ENCODE assay signal across 23 mouse cellular contexts in the genomic region with DNA sequence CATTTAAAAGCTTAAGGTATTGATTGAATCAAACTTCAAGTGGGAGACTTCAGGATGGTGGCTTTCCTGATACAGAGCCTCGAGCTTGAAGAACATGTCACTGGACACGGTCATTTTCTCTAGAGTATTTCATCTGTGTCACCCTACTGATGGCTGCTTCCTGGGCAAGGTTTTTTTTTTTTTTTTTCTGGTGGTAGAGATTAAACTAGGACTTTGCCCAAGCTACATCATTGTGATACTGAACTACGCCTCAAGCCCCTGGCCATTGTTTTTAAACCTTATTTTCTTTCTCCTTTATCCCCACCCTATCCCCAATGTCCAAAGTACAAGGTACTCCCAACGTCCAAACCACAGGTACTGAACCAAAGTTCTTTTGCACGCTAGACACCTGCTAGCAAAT. TPM values are rescaled to one million over a fixed set of nuclear protein-coding genes. Genes with fewer than 3 reads are reported as not detected.
DNase-seq lines count a peak whose midpoint lies in the region; ATAC-seq and TF ChIP-seq lines count a peak whose summit lies in the region.
"Had no signal": no experiment of that assay in that cellular context is flagged by ENCODE, and none has a peak within 500 bp of the region (broad histone marks: within the 10 kb centered on the region; RNA-seq: fewer than 3 reads in every experiment).

No protein-coding gene starts in this region.

- H3K9ac ChIP-seq in MEL (ENCODE audit: control insufficient read depth, low read depth, low read length, poor library complexity, severe bottlenecking): no peak overlapping the region
- no peak overlapping the region for H3K9ac ChIP-seq in intestine, postnatal 0 days (ENCODE audit: low read depth, low read length)
- peak overlapping the region; percentile 53 for H3K9ac ChIP-seq in liver, postnatal 0 days (replicated peaks)
- no peak overlapping the region for H3K9ac ChIP-seq in midbrain, embryonic 15.5 days
- no peak overlapping the region for H3K9ac ChIP-seq in midbrain, embryonic 16.5 days (ENCODE audit: low read depth, low read length)
- H3K9ac ChIP-seq: embryonic facial prominence, embryonic 12.5 days; forebrain, embryonic 12.5 days; hindbrain, embryonic 12.5 days; limb, embryonic 15.5 days; midbrain, embryonic 12.5 days; neural tube, embryonic 13.5 days had no signal

- H3K27ac ChIP-seq in MEL (ENCODE audit: control insufficient read depth, low read depth, low read length): no peak overlapping the region
- peak overlapping the region; percentile 69 for H3K27ac ChIP-seq in intestine, postnatal 0 days (ENCODE audit: low read depth, low read length)
- H3K27ac ChIP-seq in liver, postnatal 0 days (ENCODE audit: low read depth): peak overlapping the region; percentile 73
- no peak overlapping the region for H3K27ac ChIP-seq in midbrain, embryonic 15.5 days
- H3K27ac ChIP-seq in midbrain, embryonic 16.5 days (ENCODE audit: low read length): no peak overlapping the region
- H3K27ac ChIP-seq: embryonic facial prominence, embryonic 12.5 days; forebrain, embryonic 12.5 days; hindbrain, embryonic 12.5 days; limb, embryonic 15.5 days; midbrain, embryonic 12.5 days; neural tube, embryonic 13.5 days had no signal

- WGBS in intestine, postnatal 0 days: 49% methylated on average over 5 of the region's 5 CpGs
- 57% methylated on average over 5 of the region's 5 CpGs for WGBS in liver, postnatal 0 days (ENCODE audit: insufficient replicate concordance)
- WGBS in midbrain, embryonic 15.5 days: 92% methylated on average over 5 of the region's 5 CpGs
- 95% methylated on average over 5 of the region's 5 CpGs for WGBS in midbrain, embryonic 16.5 days

- peaks cover 0 to 24% of the 10 kb centered on the region in 2 experiments; a peak in 3 of 4 replicates for H3K36me3 ChIP-seq in MEL (ENCODE audit: control insufficient read depth in 1 of 2, insufficient read depth in 2 of 2, low read length in 2 of 2)
- peaks cover 12% of the 10 kb centered on the region for H3K36me3 ChIP-seq in intestine, postnatal 0 days (ENCODE audit: control insufficient read depth, insufficient read depth)
- H3K36me3 ChIP-seq in liver, postnatal 0 days (replicated peaks; ENCODE audit: insufficient read depth, low read length): peaks cover 9% of the 10 kb centered on the region
- H3K36me3 ChIP-seq in midbrain, embryonic 15.5 days (replicated peaks): peaks cover 17% of the 10 kb centered on the region
- peaks cover 10% of the 10 kb centered on the region for H3K36me3 ChIP-seq in midbrain, embryonic 16.5 days (ENCODE audit: control insufficient read depth, insufficient read depth, low read length)

- ATAC-seq in intestine, postnatal 0 days: peak; percentile 57
- ATAC-seq in liver, postnatal 0 days: no peak
- no peak for ATAC-seq in midbrain, embryonic 15.5 days (replicated peaks)
- no peak for ATAC-seq in midbrain, embryonic 16.5 days
- ATAC-seq: CD4-positive, CD25-positive, alpha-beta regulatory T cell, adult 4 months; Patski had no signal

- TF ChIP-seq CTCF in MEL (IDR thresholded peaks at IDR 0.05 in 2 of 3, conservative IDR thresholded peaks at IDR 0.05 in 1 of 3; ENCODE audit: control insufficient read depth in 1 of 3, insufficient read depth in 1 of 3, low read depth in 2 of 3, low read length in 3 of 3, poor library complexity in 1 of 3, severe bottlenecking in 1 of 3): no peak
- TF ChIP-seq CTCF in intestine, postnatal 0 days (IDR thresholded peaks at IDR 0.05; ENCODE audit: low read depth): no peak
- no peak for TF ChIP-seq CTCF in liver, postnatal 0 days (IDR thresholded peaks at IDR 0.05; ENCODE audit: low read depth)

- no peak overlapping the region for H3K4me3 ChIP-seq in MEL (ENCODE audit: control insufficient read depth in 1 of 2, insufficient read depth in 1 of 2, low read depth in 2 of 2, low read length in 2 of 2)
- H3K4me3 ChIP-seq in intestine, postnatal 0 days (ENCODE audit: low read depth, low read length): 0 out of 2 replicates have a peak overlapping the region, but pooled peaks have one; percentile 78
- H3K4me3 ChIP-seq in liver, postnatal 0 days (ENCODE audit: low read depth, low read length): peak overlapping the region; percentile 87; the same call in 1 of the 2 replicates
- H3K4me3 ChIP-seq in midbrain, embryonic 15.5 days: no peak overlapping the region
- H3K4me3 ChIP-seq in midbrain, embryonic 16.5 days (ENCODE audit: low read depth, low read length): no peak overlapping the region
- H3K4me3 ChIP-seq: embryonic facial prominence, embryonic 12.5 days; forebrain, embryonic 12.5 days; hindbrain, embryonic 12.5 days; limb, embryonic 15.5 days; midbrain, embryonic 12.5 days; neural tube, embryonic 13.5 days had no signal

- peak; percentile 41 for DNase-seq in kidney, adult 9 months
- DNase-seq in kidney, adult 18-20 months: no peak
- DNase-seq in MEL (ENCODE audit: low read depth, low spot score): no peak
- DNase-seq in liver, postnatal 0 days: no peak
- DNase-seq in layer of hippocampus, adult 8-10 months (ENCODE audit: low spot score in 2 of 2): no peak
- DNase-seq: cerebellum, adult 18-20 months; cerebellum, postnatal 14 days; gastrocnemius, postnatal 36 days; left cerebral cortex, postnatal 4 days; right cerebral cortex, adult 18-20 months; right cerebral cortex, postnatal 4 days; thymus, postnatal 36 days had no signal

- H3K79me2 ChIP-seq in MEL (ENCODE audit: control insufficient read depth, insufficient read depth, low read length, poor library complexity): peaks cover 23% of the 10 kb centered on the region

- TF ChIP-seq POLR2A in MEL (IDR thresholded peaks at IDR 0.05; ENCODE audit: control insufficient read depth in 1 of 2, insufficient read depth in 1 of 2, low read depth in 1 of 2, low read length in 2 of 2, poor library complexity in 1 of 2): no peak

- peak overlapping the region; percentile 89 for H3K4me2 ChIP-seq in intestine, postnatal 0 days (replicated peaks; ENCODE audit: low read depth)
- peak overlapping the region; percentile 96 for H3K4me2 ChIP-seq in liver, postnatal 0 days (ENCODE audit: low read depth, low read length)
- no peak overlapping the region for H3K4me2 ChIP-seq in midbrain, embryonic 15.5 days
- H3K4me2 ChIP-seq in midbrain, embryonic 16.5 days (ENCODE audit: low read length): no peak overlapping the region
- H3K4me2 ChIP-seq: embryonic facial prominence, embryonic 12.5 days; forebrain, embryonic 12.5 days; hindbrain, embryonic 12.5 days; limb, embryonic 15.5 days; midbrain, embryonic 12.5 days; neural tube, embryonic 13.5 days had no signal

- H3K27me3 ChIP-seq in MEL (ENCODE audit: control insufficient read depth in 1 of 2, insufficient read depth in 2 of 2, low read length in 2 of 2): no peaks in the 10 kb centered on the region
- H3K27me3 ChIP-seq in intestine, postnatal 0 days (replicated peaks; ENCODE audit: control insufficient read depth, insufficient read depth, low read length): no peaks in the 10 kb centered on the region
- no peaks in the 10 kb centered on the region for H3K27me3 ChIP-seq in liver, postnatal 0 days (ENCODE audit: insufficient read depth, low read length)
- H3K27me3 ChIP-seq in midbrain, embryonic 15.5 days (replicated peaks): no peaks in the 10 kb centered on the region
- no peaks in the 10 kb centered on the region for H3K27me3 ChIP-seq in midbrain, embryonic 16.5 days (ENCODE audit: control insufficient read depth, insufficient read depth, low read depth, low read length)
- H3K27me3 ChIP-seq: embryonic facial prominence, embryonic 12.5 days; forebrain, embryonic 12.5 days; hindbrain, embryonic 12.5 days; limb, embryonic 15.5 days; midbrain, embryonic 12.5 days; neural tube, embryonic 13.5 days; Patski had no signal

- no peaks in the 10 kb centered on the region for H3K9me3 ChIP-seq in MEL (replicated peaks; ENCODE audit: insufficient read depth, low read length)
- no peaks in the 10 kb centered on the region for H3K9me3 ChIP-seq in intestine, postnatal 0 days (ENCODE audit: control insufficient read depth)
- peaks cover 6% of the 10 kb centered on the region; the same call in 1 of the 2 replicates for H3K9me3 ChIP-seq in liver, postnatal 0 days (ENCODE audit: low read length)
- H3K9me3 ChIP-seq in midbrain, embryonic 15.5 days: no peaks in the 10 kb centered on the region
- peaks cover 5% of the 10 kb centered on the region; the same call in 1 of the 2 replicates for H3K9me3 ChIP-seq in midbrain, embryonic 16.5 days (replicated peaks; ENCODE audit: control insufficient read depth, low read length, poor library complexity, severe bottlenecking)
- H3K9me3 ChIP-seq: forebrain, embryonic 12.5 days; hindbrain, embryonic 12.5 days; limb, embryonic 15.5 days had no signal

- peaks cover 3 to 15% of the 10 kb centered on the region in 2 experiments; a peak in 3 of 4 replicates for H3K4me1 ChIP-seq in MEL (ENCODE audit: control insufficient read depth in 1 of 2, insufficient read depth in 2 of 2, low read length in 2 of 2)
- no peaks in the 10 kb centered on the region; the same call in 1 of the 2 replicates for H3K4me1 ChIP-seq in intestine, postnatal 0 days (replicated peaks; ENCODE audit: control insufficient read depth, insufficient read depth, low read length)
- H3K4me1 ChIP-seq in liver, postnatal 0 days (ENCODE audit: insufficient read depth): peaks cover 11% of the 10 kb centered on the region; the same call in 1 of the 2 replicates
- H3K4me1 ChIP-seq in midbrain, embryonic 15.5 days: peaks cover 17% of the 10 kb centered on the region
- H3K4me1 ChIP-seq in midbrain, embryonic 16.5 days (ENCODE audit: control insufficient read depth, insufficient read depth, low read length): peaks cover 18% of the 10 kb centered on the region

- no peak for TF ChIP-seq RAD21 in MEL (IDR thresholded peaks at IDR 0.05; ENCODE audit: low read depth, low read length)

- TF ChIP-seq EP300 in MEL (IDR thresholded peaks at IDR 0.05; ENCODE audit: low read depth in 1 of 2, low read length in 2 of 2): no peak
- no peak for TF ChIP-seq EP300 in liver, postnatal 0 days (IDR thresholded peaks at IDR 0.05; ENCODE audit: low read depth)

RNA-seq across cellular contexts. Expression of gene Sephs2, which starts 3.2 kb away (rescaled TPM):
- total RNA-seq in MEL (2012; rRNA removed): 177 and 182 TPM in 2 replicates
- 100 to 1,000 TPM in 1 of 2 experiments, not detected in 1; 109 TPM for polyA plus RNA-seq in MEL (2012; ENCODE audit: insufficient read depth in 1 of 2, insufficient read length in 2 of 2, low read depth in 1 of 2, low replicate concordance in 2 of 2, missing spikeins in 1 of 2)
- 335 and 364 TPM in 2 replicates for polyA plus RNA-seq in intestine, postnatal 0 days (2015; fragmentation: Nextera tagmentation; extraction: Ambion mirVana)
- polyA plus RNA-seq in liver, postnatal 0 days (2015; fragmentation: Nextera tagmentation; extraction: Ambion mirVana): 712 and 714 TPM in 2 replicates
- polyA plus RNA-seq in midbrain, embryonic 15.5 days (2015; fragmentation: Nextera tagmentation; extraction: Ambion mirVana): 59.9 and 62.3 TPM in 2 replicates
- polyA plus RNA-seq in midbrain, embryonic 16.5 days (2015; fragmentation: Nextera tagmentation; extraction: Ambion mirVana): 59.4 and 59.7 TPM in 2 replicates
- total RNA-seq in layer of hippocampus, adult 8-10 months (2022): 10 to 100 TPM; 36.9 to 43.1 (median 40.0) TPM

RNA-seq across cellular contexts. Expression of gene Dctpp1, which starts 10.2 kb away (rescaled TPM):
- total RNA-seq in MEL (2012; rRNA removed): 238 and 253 TPM in 2 replicates
- polyA plus RNA-seq in MEL (2012; ENCODE audit: insufficient read depth in 1 of 2, insufficient read length in 2 of 2, low read depth in 1 of 2, low replicate concordance in 2 of 2, missing spikeins in 1 of 2): 100 to 1,000 TPM in 1 of 2 experiments, not detected in 1; 290 TPM
- polyA plus RNA-seq in intestine, postnatal 0 days (2015; fragmentation: Nextera tagmentation; extraction: Ambion mirVana): 75.2 and 80.9 TPM in 2 replicates
- polyA plus RNA-seq in liver, postnatal 0 days (2015; fragmentation: Nextera tagmentation; extraction: Ambion mirVana): 96.8 and 107 TPM in 2 replicates
- 114 and 118 TPM in 2 replicates for polyA plus RNA-seq in midbrain, embryonic 15.5 days (2015; fragmentation: Nextera tagmentation; extraction: Ambion mirVana)
- polyA plus RNA-seq in midbrain, embryonic 16.5 days (2015; fragmentation: Nextera tagmentation; extraction: Ambion mirVana): 112 and 120 TPM in 2 replicates
- total RNA-seq in layer of hippocampus, adult 8-10 months (2022): 10 to 100 TPM; 16.8 to 21.7 (median 19.5) TPM

RNA-seq across cellular contexts. Expression of gene Itgal, which starts 25.4 kb away (rescaled TPM):
- 0.92 and 1.3 TPM in 2 replicates for total RNA-seq in MEL (2012; rRNA removed)
- polyA plus RNA-seq in MEL (2012; ENCODE audit: insufficient read depth in 1 of 2, insufficient read length in 2 of 2, low read depth in 1 of 2, low replicate concordance in 2 of 2, missing spikeins in 1 of 2): 1 to 10 TPM in 1 of 2 experiments, not detected in 1; 9.7 TPM
- polyA plus RNA-seq in intestine, postnatal 0 days (2015; fragmentation: Nextera tagmentation; extraction: Ambion mirVana): 0.69 and 0.87 TPM in 2 replicates
- polyA plus RNA-seq in liver, postnatal 0 days (2015; fragmentation: Nextera tagmentation; extraction: Ambion mirVana): 5.9 and 6.8 TPM in 2 replicates
- 0.19 and 0.37 TPM in 2 replicates for polyA plus RNA-seq in midbrain, embryonic 15.5 days (2015; fragmentation: Nextera tagmentation; extraction: Ambion mirVana)
- 0.25 and 0.31 TPM in 2 replicates for polyA plus RNA-seq in midbrain, embryonic 16.5 days (2015; fragmentation: Nextera tagmentation; extraction: Ambion mirVana)
- total RNA-seq in layer of hippocampus, adult 8-10 months (2022): under 1 TPM; 0.36 to 0.73 (median 0.53) TPM

RNA-seq across cellular contexts. Expression of gene Zfp771, which starts 26.6 kb away (rescaled TPM):
- total RNA-seq in MEL (2012; rRNA removed): 33.4 and 37.6 TPM in 2 replicates
- polyA plus RNA-seq in MEL (2012; ENCODE audit: insufficient read depth in 1 of 2, insufficient read length in 2 of 2, low read depth in 1 of 2, low replicate concordance in 2 of 2, missing spikeins in 1 of 2): 10 to 100 TPM in 1 of 2 experiments, not detected in 1; 58.3 TPM
- 17.6 and 19.8 TPM in 2 replicates for polyA plus RNA-seq in intestine, postnatal 0 days (2015; fragmentation: Nextera tagmentation; extraction: Ambion mirVana)
- 15.5 and 17.8 TPM in 2 replicates for polyA plus RNA-seq in liver, postnatal 0 days (2015; fragmentation: Nextera tagmentation; extraction: Ambion mirVana)
- 72.0 and 73.1 TPM in 2 replicates for polyA plus RNA-seq in midbrain, embryonic 15.5 days (2015; fragmentation: Nextera tagmentation; extraction: Ambion mirVana)
- polyA plus RNA-seq in midbrain, embryonic 16.5 days (2015; fragmentation: Nextera tagmentation; extraction: Ambion mirVana): 64.5 and 70.4 TPM in 2 replicates
- total RNA-seq in layer of hippocampus, adult 8-10 months (2022): 10 to 100 TPM; 51.6 to 62.9 (median 58.3) TPM

RNA-seq across cellular contexts. Expression of gene Sept1, which starts 37.7 kb away (rescaled TPM):
- total RNA-seq in MEL (2012; rRNA removed): 30.6 and 41.3 TPM in 2 replicates
- 100 to 1,000 TPM in 1 of 2 experiments, not detected in 1; 116 TPM for polyA plus RNA-seq in MEL (2012; ENCODE audit: insufficient read depth in 1 of 2, insufficient read length in 2 of 2, low read depth in 1 of 2, low replicate concordance in 2 of 2, missing spikeins in 1 of 2)
- 6.3 and 6.6 TPM in 2 replicates for polyA plus RNA-seq in intestine, postnatal 0 days (2015; fragmentation: Nextera tagmentation; extraction: Ambion mirVana)
- polyA plus RNA-seq in liver, postnatal 0 days (2015; fragmentation: Nextera tagmentation; extraction: Ambion mirVana): 16.7 and 17.3 TPM in 2 replicates
- 17.0 and 18.2 TPM in 2 replicates for polyA plus RNA-seq in midbrain, embryonic 15.5 days (2015; fragmentation: Nextera tagmentation; extraction: Ambion mirVana)
- polyA plus RNA-seq in midbrain, embryonic 16.5 days (2015; fragmentation: Nextera tagmentation; extraction: Ambion mirVana): 14.3 and 15.5 TPM in 2 replicates
- 1 to 10 TPM; 2.4 to 7.9 (median 7.0) TPM for total RNA-seq in layer of hippocampus, adult 8-10 months (2022)

Comparison
In these comparisons a context has a peak if more than half of its experiments do, and no peak if none do; other contexts are left out.
1. H3K27ac ChIP-seq: peak in intestine, postnatal 0 days (single experiment) and liver, postnatal 0 days (single experiment); none in MEL (single experiment), midbrain, embryonic 15.5 days (single experiment) and midbrain, embryonic 16.5 days (single experiment).
2. H3K4me3 ChIP-seq: peak in intestine, postnatal 0 days (single experiment) and liver, postnatal 0 days (single experiment); none in MEL (0 of 2), midbrain, embryonic 15.5 days (single experiment) and midbrain, embryonic 16.5 days (single experiment).
3. H3K4me2 ChIP-seq: peak in intestine, postnatal 0 days (single experiment) and liver, postnatal 0 days (single experiment); none in midbrain, embryonic 15.5 days (single experiment) and midbrain, embryonic 16.5 days (single experiment).